Mouse (Mus musculus) B cell, adult 67 days (primary cell): ENCODE data around the gene Vmn1r12. TPM values are rescaled to one million over a fixed set of nuclear protein-coding genes. Genes with fewer than 3 reads are reported as not detected.

ENCODE experiments used
- total RNA-seq, 2 experiments: library from RNA; stranded (reverse); gene quantifications; 4 replicates each; pipeline ENCODE4 v1.2.4; 2023

Gene Vmn1r12
- under 1 TPM in 1 of 2 experiments, not detected in 1; 0.09 TPM for total RNA-seq

DNA sequence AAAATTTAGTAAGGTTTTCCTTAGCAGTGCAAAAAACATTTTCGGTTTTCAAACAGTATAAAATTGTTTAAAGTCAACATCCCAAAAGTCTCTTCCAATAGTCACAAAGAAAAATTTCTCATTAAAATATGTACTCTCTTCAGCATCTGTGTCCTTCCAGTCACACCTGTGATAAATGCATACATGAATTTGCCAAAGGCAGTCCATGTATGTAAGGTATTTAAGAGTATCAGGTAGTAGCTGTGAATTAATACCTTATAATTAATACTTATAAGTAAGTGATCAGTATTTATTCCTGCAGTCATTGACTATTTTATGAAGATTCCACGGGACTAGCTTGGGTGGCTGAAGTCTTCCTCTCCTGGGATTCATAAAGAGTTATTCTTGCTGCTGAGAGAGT, at the start of gene Vmn1r12:
Vmn1r12 (plus strand) TSS at position 301 of the 400 bp plus-strand sequence.

DNA sequence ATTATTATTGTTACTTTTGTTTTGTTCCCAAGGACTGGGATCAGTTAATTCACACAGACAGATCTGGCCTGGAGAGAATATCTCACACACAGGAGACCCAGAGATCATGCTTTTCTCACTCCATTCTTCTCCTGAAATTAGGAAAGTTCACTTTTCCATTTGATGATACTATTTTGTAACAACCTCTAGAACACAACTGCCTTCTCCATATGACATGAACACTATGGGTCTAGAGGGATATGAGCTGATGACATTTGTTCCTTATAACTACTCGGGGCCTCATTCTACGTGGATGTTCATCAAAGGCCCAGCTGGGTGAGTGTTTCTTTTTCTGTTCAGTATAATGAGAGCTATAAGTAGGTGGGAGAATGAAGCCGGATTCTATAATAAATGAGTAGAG, 47.6 kb upstream of the Vmn1r12 start, which contains the start of gene Vmn1r10:
Vmn1r10 (plus strand) TSS at position 301 of the 400 bp plus-strand sequence.

DNA sequence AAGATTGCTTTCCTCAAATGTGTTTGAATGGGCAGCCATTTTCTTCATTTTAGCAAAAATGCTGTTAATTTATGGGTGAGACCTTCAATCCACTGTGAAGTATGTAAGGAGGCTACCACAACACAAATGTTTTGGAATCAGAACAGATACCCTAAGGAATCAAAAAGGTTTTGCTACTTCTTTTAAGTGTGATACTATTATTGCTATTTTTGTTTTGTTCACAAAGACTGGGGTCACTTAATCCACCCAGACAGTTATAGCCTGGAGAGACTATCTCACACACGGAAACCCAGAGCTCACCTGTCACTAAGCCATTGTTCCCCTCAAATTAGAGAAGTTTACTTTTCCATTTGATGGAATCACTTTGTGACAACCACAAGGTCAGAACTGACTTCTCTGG, 23.6 kb upstream of the Vmn1r12 start, which contains the start of gene Vmn1r11:
Vmn1r11 (plus strand) TSS at position 301 of the 400 bp plus-strand sequence.

DNA sequence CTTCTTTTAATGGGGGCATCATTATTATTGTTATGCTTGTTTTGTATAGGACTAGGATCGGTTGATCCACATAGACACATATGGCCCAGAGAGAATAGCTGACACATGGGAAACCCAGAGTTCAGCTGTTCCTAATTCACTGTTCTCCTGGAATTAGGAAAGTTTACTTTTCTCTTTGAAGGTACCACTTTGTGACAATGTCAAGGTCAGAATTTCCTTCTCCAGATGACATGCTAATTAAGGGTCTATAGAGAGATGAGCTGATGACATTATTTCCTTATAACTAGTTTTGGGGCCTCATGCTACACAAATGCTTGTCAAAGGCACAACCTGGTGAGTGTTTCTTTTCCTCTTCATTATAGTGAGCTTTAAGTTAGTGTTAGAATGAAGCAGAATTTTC, 46.3 kb downstream of the Vmn1r12 start, which contains the start of gene Vmn1r13:
Vmn1r13 (plus strand) TSS at position 301 of the 400 bp plus-strand sequence.

Other genes with a start within 250 kb of the Vmn1r12 start
- 10 to 100 TPM; 52.5 to 61.9 TPM for gene Nt5c3, start 233.0 kb upstream of the Vmn1r12 start, total RNA-seq
- under 1 TPM in 1 of 2 experiments, not detected in 1; 0.70 TPM for gene Vmn1r4, start 232.9 kb upstream of the Vmn1r12 start, total RNA-seq
- gene Vmn1r5, start 186.6 kb upstream of the Vmn1r12 start, total RNA-seq: not detected
- not detected for gene Vmn1r6, start 159.7 kb upstream of the Vmn1r12 start, total RNA-seq
- not detected for gene Vmn1r7, start 131.6 kb upstream of the Vmn1r12 start, total RNA-seq
- not detected for gene Vmn1r8, start 124.6 kb upstream of the Vmn1r12 start, total RNA-seq
- gene Vmn1r9, start 90.1 kb upstream of the Vmn1r12 start, total RNA-seq: not detected
- not detected for gene Vmn1r10, start 47.5 kb upstream of the Vmn1r12 start, total RNA-seq
- gene Vmn1r11, start 23.5 kb upstream of the Vmn1r12 start, total RNA-seq: not detected
- not detected for gene Vmn1r13, start 46.4 kb downstream of the Vmn1r12 start, total RNA-seq
- gene Vmn1r14, start 74.8 kb downstream of the Vmn1r12 start, total RNA-seq: not detected
- not detected for gene Vmn1r15, start 101.0 kb downstream of the Vmn1r12 start, total RNA-seq
- not detected for gene Vmn1r16, start 172.6 kb downstream of the Vmn1r12 start, total RNA-seq
- gene Vmn1r17, start 206.8 kb downstream of the Vmn1r12 start, total RNA-seq: not detected
- not detected for gene Vmn1r18, start 238.9 kb downstream of the Vmn1r12 start, total RNA-seq
- gene Vmn1r19, start 246.9 kb downstream of the Vmn1r12 start, total RNA-seq: not detected